Mouse (Mus musculus) mouse embryonic stem cell (cell line): ENCODE results near the gene Nf1.
"Not testable (repeated sequence)": the region's sequence is repeated elsewhere in the genome, so short reads cannot be mapped to it uniquely, and the experiment has no call there.

Experiments
- in situ Hi-C, 2 experiments: fragments of 300-500 bp; cut with MboI; formaldehyde crosslinking; loops; 1 replicate in 1 of 2; 3 replicates in 1 of 2; pipeline ENCODE4 v1.14.3; 2019 to 2020; ENCODE audit warnings: low sequenced_read_pairs in 2 of 2, low pct_unique_long_range_greater_than_20kb in 1 of 2, mixed read lengths in 1 of 2; ENCODE audit not compliant: unreplicated experiment in 1 of 2

Gene Nf1

DNA sequence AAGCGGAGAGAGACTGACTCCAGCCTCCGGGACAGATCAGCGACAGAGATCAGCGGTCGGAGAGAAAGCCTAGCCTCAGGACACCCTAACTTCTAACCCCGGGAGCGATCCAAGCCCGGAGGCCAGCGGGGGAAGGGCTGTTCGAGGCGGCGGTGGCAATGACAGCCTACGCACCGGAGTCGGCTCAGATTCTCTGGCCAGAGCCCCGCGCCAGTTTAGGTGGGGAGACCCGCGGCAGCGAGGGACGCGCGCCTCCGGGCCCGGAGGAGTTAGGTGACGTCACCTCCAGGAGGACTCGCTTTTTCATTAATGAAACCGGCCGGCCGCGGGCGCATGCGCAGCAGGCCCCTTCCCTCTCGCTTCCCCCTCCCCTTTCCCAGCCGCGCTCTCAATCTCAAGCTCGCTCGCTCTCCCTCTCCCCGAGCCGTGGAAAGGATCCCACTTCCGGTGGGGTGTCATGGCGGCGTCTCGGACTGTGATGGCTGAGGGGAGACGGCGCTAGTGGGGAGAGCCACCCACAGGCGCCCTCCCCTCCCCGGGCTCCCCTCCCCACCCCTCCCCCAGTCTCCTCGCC, at the start of gene Nf1:
Gene Nf1 (plus strand): TSS at position 460 of the 574 bp plus-strand sequence.
- in situ Hi-C loops: no loop called here

DNA sequence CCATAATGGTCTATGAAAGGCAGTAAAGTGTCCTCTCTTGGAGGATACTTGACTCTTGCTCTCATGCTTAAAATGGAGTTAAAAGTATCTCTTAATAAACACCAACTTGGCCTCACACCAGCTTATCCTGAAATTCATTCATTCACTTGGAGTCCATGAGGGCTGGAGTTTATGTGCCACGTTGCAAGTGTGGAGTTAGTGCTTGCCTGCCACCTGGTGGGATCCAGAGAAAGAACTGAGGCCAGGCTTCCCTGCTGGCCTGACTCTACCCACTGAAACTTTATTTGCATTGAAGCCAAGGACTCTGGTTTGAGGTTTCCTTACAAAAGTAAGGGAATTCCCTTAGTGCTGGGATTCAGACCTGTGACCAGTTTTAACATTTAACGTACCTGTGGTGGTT, 49.0 kb upstream of the Nf1 start:
- in situ Hi-C loops: loop anchor here (5.0 to 10.0 kb wide), 3 partner anchors 68 to 266 kb away; no protein-coding TSS in a partner anchor

DNA sequence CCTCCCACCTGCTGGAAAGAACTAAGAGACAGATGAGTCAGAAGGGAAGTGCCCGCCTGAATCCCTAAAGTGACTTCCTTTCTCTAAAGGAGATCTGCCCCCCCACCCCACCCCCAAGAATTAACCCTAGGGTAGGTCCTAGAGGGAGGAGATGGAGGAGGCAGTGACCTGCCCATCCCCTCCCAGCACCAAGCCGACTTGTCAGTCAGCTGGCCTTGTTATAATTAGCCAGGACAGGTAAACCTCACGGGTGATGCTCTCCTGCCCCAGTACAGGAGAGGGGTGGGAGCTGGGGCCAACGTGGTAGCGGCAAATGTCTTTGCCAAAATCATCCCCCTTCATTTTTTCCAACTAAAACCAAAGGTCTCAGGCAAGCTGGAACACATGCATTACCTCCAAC, 47.8 kb upstream of the Nf1 start:
- in situ Hi-C loops: loop anchor here (5.0 to 10.0 kb wide), 3 partner anchors 69 to 267 kb away; no protein-coding TSS in a partner anchor

DNA sequence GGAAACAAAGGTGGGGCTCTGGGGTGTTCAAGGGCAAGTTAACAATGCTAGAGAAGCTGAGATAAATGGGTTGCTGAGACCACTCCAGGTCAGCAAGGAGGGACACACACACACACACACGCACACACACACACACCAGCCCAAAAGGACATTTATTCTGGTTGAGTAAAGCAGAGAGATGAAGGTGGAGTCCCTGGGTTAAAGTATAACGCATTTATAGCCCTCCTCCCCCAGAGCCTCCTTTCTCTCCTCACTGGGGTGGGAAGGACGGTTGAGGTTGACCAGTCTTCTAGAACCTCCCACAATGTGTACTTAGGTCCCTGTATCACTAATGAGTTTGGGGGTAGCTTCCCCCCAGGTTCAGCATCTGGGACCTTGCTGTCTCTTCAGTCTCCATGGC, 47.4 kb upstream of the Nf1 start:
- in situ Hi-C loops: loop anchor here (5.0 to 10.0 kb wide), 3 partner anchors 70 to 267 kb away; no protein-coding TSS in a partner anchor

DNA sequence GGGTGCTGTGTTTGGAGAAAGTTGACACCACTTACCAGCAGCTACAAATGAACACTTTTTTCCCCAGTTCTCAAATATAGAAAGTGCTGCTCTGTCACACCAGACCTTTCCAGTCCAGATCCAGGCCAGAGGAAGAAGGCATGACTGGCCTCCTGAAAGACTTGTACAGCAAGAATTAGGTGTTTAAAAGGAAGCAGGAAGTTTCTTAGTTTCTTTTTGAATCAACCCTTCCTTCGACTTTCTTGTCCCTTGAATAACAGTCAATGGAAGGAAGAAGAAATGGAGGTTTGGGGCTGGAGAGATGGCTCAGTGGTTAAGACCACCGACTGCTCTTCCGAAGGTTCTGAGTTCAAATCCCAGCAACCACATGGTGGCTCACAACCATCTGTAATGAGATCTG, 46.5 kb upstream of the Nf1 start:
- in situ Hi-C loops: loop anchor here (5.0 to 10.0 kb wide), 3 partner anchors 71 to 268 kb away; no protein-coding TSS in a partner anchor

DNA sequence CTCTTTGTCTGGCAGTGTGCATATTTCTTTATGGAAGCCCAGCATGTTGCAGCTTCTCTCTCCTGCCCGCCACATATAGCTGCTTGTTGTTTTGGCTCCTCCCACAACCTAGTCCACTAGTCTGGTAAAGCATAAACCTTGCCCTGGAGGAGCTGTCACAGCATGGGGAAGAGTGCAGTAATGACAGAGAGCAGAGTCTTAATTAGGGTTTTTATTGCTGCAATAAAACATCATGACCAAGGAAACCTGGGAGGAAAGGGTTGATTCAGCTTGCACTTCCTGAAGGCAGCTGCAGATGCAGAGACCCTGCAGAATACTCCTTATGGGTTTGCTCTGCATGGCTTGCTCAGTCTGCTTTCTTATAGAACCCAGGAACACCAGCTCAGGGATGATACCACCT, 45.5 kb upstream of the Nf1 start:
- in situ Hi-C loops: loop anchor here (5.0 to 10.0 kb wide), 3 partner anchors 72 to 269 kb away; no protein-coding TSS in a partner anchor

DNA sequence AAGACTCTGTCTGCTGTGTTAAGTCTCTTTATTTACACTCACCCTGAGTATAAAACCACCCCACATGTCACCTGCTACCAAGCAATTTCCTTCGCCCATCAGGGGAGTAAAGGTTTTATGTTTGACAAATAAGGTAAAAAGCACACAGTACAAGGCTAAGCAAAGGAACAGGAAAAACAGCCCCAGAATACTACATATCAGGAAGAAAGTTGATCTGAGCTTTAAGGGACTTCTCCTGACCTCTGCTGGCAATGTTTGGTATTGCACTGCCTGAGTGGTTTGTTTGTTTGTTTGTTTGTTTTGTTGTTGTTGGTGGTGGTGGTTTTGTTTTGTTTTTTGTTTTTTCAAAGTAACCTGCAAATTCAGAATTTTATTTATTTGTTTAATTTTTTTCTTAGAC, 43.3 kb upstream of the Nf1 start:
- in situ Hi-C loops: loop anchor here (10.0 kb wide), 2 partner anchors 261 to 271 kb away; no protein-coding TSS in a partner anchor

DNA sequence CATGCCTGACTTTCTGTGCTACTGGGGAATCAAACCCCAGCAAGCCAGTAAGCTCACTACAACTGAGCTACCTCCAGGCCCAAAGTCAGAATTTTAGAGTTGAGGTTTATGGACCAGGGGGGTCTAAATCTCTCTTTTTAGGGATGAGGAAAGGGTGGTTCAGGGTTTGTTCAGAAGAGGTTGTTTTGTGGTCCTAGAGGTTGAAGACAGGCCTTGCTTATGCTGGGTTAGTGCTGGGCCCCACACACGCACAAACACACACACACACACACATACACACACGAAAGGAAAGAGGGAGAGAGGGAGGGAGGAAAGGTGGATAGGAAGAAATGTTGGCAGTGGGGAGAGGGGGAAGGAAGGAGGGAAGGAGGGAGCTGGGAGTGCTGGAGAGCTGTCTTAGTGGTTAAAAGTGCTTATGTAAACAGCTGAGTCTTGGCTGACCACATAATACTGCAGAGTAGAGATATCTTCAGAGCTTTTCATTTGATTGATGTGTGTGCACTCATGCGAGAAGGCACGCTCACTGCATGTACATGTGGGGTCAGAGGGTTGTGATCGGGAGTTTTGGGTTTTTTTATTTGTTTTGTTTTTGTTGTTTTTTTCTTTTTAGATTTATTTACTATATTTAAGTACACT, 42.5 kb upstream of the Nf1 start, which contains the start of gene Gm9964:
Gene Gm9964 (minus strand): TSS at position 51 of the 636 bp plus-strand sequence.
- in situ Hi-C loops: loop anchor here (10.0 kb wide), 2 partner anchors 262 to 272 kb away; no protein-coding TSS in a partner anchor

DNA sequence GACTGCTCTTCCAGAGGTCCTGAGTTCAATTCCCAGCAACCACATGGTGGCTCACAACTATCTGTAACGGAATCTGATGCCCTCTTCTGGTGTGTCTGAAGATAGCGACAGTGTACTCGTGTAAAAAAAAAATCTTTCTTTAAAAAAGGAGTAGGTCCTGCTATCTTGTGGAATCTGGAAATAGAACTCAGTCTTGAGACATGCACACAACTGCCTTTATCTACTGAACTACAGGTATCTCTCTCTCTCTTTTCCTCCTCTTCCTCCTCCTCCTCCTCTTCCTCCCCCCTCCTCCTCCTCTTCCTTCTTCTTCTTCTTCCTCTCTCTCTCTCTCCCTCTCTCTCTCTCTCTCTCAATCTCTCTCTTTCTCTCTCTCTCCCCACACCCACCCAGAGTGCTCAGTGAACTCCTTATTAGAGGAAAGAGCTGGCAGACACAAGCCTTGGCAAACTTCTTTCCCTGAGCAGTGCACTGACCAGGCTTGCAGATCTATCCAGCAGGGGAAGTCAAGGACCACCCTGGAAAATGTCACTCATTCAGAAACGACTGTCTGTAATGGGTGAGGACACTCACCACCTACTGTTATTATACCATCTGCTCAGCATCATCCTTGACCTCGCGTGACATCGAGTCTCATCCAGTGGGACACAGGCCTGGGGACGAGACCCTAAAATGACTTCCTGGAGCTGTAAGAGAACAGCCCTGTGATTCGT, 39.6 kb upstream of the Nf1 start:
- in situ Hi-C loops: loop anchor here (10.0 kb wide), 2 partner anchors 265 to 275 kb away; no protein-coding TSS in a partner anchor

DNA sequence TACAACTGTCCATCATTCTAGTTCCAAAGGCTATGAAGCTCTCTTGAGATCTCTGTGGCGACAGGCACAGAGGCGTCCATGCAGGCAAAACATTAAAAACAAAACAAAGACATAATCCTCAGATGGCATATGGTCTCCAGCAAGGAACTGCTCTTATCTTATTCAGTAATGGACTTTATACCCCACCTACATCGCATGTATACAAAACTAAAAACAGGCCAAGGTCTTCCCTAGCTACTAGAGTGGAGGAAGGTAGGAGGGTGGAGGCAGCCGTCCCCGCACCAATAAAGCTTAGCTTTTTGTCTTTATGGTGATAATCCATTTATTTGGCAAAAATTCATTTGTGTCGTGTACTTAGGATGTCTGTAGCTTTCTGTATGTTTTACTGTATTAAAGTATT, 36.4 kb upstream of the Nf1 start:
- in situ Hi-C loops: no loop called here

DNA sequence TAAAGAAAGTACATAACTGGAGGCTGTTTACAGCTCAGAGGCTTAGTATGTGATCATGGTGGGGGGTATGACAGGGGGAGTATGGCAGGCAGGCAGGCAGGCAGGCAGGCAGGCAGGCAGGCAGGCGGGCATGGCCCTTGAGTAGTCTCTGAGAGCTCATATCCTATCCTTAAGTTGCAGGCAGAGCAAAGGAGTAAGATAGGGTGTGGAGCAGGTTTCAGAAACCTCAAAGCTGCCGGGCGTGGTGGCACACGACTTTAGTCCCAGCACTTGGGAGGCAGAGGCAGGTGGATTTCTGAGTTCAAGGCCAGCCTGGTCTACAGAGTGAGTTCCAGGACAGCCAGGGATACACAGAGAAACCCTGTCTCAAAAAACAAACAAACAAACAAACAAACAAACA, 35.2 kb upstream of the Nf1 start:
- in situ Hi-C loops: not testable (repeated sequence)

DNA sequence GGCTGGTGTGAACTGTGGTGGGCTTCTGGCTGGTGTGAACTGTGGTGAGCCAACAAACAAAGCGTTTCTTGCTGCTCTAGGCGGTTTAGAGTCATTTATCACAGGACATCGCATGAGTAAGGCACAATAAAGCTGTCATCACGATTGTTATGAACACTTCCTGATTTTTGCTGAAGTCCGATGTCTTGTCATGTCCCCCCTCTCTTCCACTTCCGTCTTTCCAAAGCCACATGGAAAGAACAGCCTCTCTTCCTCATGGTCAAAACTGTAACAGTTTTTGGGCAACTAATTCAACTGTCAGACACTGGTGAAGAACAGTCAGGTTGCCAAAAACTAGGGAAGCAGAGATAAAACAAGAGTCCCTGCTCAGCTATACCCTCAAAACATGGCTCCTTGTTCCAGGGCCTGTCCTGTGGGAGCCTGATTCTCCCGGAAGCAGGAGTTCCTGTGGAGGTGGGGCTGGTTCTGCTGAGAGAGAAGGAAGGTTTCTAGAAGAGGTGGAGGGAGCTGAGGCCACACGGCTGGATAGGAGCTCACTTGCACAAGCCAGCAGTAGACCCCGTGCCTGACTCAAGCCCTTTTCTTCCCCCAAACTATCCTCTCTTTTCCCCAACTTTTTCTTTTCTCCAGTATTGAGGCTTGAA, 33.7 kb upstream of the Nf1 start:
- in situ Hi-C loops: no loop called here

DNA sequence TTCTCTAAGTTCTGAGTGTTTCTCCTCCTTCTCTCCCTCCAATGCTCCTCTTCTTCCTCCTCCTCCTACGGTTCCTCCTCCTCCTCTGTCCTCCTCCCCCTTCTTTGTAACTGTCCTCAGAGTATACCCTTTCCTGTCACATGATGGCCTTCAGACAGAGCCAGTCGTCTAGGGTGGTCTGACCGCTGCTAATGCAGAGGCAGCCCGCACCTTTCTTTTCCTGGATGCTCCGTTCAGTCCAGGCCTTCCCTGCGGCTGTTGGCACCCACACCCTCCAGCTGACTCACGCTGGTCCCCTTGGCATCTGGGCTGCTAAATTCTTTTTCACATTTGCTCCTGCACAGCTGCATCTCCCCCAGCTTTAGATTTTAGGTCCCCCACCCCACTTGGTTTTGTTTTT, 33.0 kb upstream of the Nf1 start:
- in situ Hi-C loops: no loop called here

DNA sequence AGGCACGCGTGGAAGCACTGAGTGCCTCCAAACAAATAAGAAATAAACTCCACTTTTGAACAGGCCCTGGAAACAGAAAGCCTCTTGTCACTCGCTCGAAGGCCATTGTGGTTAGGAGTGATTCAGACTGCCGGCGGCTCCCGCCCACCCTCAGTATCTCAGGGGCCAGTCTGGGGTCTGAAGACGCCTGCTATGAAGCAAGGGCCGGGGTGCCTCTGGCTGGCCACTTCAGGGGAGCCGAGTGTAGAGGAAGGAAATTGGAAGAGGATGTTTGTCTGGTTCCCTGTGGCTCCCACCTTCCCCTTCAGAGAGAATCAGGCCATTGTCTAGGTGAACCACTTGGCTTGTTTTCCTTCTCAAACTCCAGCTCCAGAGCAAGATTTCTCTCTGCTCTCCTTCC, 32.5 kb upstream of the Nf1 start:
- in situ Hi-C loops: no loop called here

DNA sequence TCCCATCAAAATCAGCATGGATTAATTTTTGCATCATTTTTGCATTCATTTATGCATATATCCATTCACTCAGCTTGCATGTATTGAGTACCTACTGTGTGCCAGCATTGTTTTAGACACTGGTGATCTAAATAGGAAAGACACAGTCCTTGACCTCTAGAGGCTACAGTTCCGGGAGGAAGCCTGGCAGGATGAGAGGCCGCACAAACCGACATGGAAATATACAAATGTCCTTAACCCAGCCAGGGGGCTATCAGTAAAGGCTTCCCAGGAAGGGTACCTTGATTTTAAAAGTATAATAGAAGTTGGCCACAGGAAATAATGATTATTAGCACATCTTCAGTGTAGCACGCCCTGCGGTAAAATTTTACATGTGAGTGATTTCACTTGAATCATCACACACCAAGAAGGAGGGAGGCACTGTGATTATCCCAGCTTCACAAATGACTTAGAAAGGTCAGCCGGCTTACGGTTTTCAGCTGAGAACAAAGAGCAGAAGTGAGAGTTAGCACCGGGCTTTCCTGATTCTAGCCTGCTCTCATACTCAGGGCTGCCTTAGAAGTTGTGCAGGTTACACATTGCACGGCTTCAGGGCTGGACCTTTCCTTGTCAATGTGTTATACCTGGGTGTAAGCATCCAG, 31.8 kb upstream of the Nf1 start:
- in situ Hi-C loops: no loop called here

DNA sequence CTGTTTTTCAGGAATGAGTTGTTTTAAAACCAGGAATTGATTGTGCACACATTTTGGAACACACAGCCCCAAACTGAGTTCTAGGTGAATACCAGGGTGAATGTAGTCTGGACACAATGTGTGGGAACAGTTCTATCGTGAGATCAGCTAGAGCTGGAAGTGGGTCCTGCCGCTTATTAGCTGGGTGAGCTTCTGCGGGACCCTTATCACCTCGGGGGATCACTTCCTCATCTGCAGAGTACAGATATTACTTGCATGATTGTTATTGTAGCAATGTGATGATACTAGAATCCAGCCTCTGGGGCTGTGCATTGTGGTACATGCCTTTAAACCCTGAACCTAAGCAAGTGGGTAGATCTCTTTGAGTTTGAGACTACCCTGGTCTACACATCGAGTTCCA, 29.0 kb upstream of the Nf1 start:
- in situ Hi-C loops: no loop called here

DNA sequence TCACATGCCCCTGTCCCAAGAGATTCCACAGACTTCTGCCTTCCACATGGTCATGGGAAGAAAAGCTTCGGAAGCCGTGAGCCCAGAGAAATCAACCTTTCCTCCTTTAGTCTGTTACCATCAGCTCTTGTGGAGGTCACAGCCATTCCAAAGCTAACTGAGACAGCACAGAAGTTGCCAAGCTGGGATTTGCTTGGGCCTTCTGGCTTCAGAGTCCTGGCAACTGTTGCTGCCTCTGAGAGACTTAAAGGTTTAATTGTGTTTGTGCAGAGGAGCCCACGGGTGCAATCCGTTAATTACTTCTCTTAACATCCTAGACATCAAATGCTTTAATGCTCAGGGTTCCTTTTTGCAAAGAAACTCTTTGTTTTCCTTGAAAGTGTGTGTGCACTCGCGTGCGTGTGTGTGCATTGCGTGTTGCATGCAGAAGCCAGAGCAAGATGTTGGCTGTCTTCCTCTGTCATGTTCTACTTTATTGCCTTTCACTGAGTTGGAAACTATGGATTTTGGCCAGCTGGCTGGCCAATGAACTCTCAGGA, 22.6 kb upstream of the Nf1 start:
- in situ Hi-C loops: no loop called here

DNA sequence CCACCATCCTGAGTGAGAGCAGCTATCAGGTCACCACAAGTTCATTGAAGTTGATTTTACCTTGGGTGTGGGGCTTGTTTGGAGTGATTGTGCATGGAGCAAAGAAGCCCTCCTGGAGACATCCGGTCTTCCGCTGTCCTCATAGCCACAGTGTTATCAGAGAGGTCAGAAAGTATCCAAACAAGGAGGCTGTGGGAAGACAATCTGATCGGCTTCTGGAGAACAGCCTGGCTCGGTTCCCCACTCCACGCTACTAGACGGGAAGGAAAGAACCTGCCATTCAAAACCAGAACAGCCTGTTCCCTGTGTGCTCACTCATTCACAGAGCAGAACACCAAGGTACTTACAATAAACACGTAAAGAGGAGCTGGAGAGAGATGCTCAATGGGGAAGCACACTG, 19.7 kb upstream of the Nf1 start:
- in situ Hi-C loops: no loop called here
